18 mouse cellular contexts compared by ENCODE assay signal in the genomic region with DNA sequence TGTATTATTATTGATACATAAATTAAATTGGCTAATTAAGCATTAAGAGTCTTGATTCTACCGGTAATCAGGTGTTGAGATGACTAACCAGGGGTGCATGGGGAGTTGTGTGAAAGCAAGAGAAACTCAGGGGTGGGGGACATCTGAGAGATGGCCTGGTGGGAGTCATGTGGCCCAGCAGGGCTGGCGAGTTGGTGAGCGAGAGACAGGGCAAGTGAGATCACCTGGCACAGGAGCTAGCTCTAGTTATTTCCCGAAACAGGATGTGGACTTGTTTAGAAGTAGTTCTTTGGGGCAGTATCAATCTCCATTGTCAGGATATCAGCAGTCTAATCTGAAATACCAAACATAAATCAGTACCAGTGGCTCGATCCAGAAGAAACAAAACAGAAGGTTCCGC. TPM values are rescaled to one million over a fixed set of nuclear protein-coding genes. Genes with fewer than 3 reads are reported as not detected.
"Had no signal": no experiment of that assay in that cellular context is flagged by ENCODE, and none has a peak within 500 bp of the region (broad histone marks: within the 10 kb centered on the region; RNA-seq: fewer than 3 reads in every experiment).

No protein-coding gene starts in this region.

- H3K36me3 ChIP-seq: midbrain, embryonic 10.5 days; midbrain, embryonic 12.5 days; neural tube, embryonic 13.5 days; neural tube, embryonic 15.5 days; stomach, embryonic 15.5 days had no signal

- H3K27me3 ChIP-seq: neural tube, embryonic 13.5 days; neural tube, embryonic 15.5 days; stomach, embryonic 15.5 days had no signal

- ATAC-seq: midbrain, embryonic 16.5 days had no signal

- DNase-seq: lung, adult 18-20 months; lung, embryonic 14.5 days; lung, postnatal 10 days; lung, postnatal 4 days; midbrain, embryonic 14.5 days; retina, postnatal 1 day; right cerebral cortex, adult 18-20 months; thymus, adult 18-20 months; thymus, postnatal 14 days; thymus, postnatal 36 days had no signal

- H3K4me2 ChIP-seq: lung, embryonic 14.5 days; midbrain, embryonic 12.5 days; neural tube, embryonic 13.5 days; neural tube, embryonic 15.5 days; stomach, embryonic 15.5 days had no signal

- H3K4me1 ChIP-seq: midbrain, embryonic 10.5 days; midbrain, embryonic 12.5 days; neural tube, embryonic 13.5 days; neural tube, embryonic 15.5 days; stomach, embryonic 15.5 days had no signal

- H3K9ac ChIP-seq: lung, embryonic 14.5 days; midbrain, embryonic 12.5 days; neural tube, embryonic 13.5 days; neural tube, embryonic 15.5 days; stomach, embryonic 15.5 days had no signal

- H3K9me3 ChIP-seq: midbrain, embryonic 10.5 days; midbrain, embryonic 12.5 days; neural tube, embryonic 13.5 days; neural tube, embryonic 15.5 days; stomach, embryonic 15.5 days had no signal

- H3K4me3 ChIP-seq: midbrain, embryonic 10.5 days; midbrain, embryonic 12.5 days; myocyte; neural tube, embryonic 13.5 days; neural tube, embryonic 15.5 days; stomach, embryonic 15.5 days had no signal

- H3K27ac ChIP-seq: midbrain, embryonic 10.5 days; midbrain, embryonic 12.5 days; neural tube, embryonic 13.5 days; neural tube, embryonic 15.5 days; stomach, embryonic 15.5 days had no signal

RNA-seq across cellular contexts. Expression of a gene that starts 35.3 kb away (rescaled TPM):
- total RNA-seq: megakaryocyte-erythroid progenitor cell, adult 5-6 weeks had no signal
